Mouse (Mus musculus) spleen, adult 2 months (tissue): ENCODE results near the gene Ppp2r1b. TPM values are rescaled to one million over a fixed set of nuclear protein-coding genes. Genes with fewer than 3 reads are reported as not detected.

Source experiments
- DNase-seq, 2 experiments: peaks; one replicate each; pipeline versions ENCODE4 v3.0.0 to v3.0.0-alpha.2; 2012 to 2021; ENCODE audit warnings: low spot score in 2 of 2, low read depth in 1 of 2
- H3K27ac ChIP-seq: fragments of 200-500 bp; 2 replicates; pipeline ENCODE4 v1.5.1; 2012; ENCODE audit warnings: low read length, inconsistent platforms; ENCODE audit not compliant: insufficient read depth
- H3K27me3 ChIP-seq: fragments of 200-500 bp; 2 replicates; pipeline ENCODE4 v1.6.1; 2012; ENCODE audit warnings: mild to moderate bottlenecking, moderate library complexity, low read length, inconsistent platforms; ENCODE audit not compliant: control insufficient read depth, insufficient read depth
- H3K36me3 ChIP-seq: fragments of 200-500 bp; 2 replicates; pipeline ENCODE4 v1.6.1; 2012; ENCODE audit warnings: mild to moderate bottlenecking, low read length, inconsistent platforms; ENCODE audit not compliant: control insufficient read depth, insufficient read depth
- H3K4me1 ChIP-seq: fragments of 200-500 bp; 2 replicates; pipeline ENCODE4 v1.6.1; 2011; ENCODE audit warnings: inconsistent platforms; ENCODE audit not compliant: control insufficient read depth, insufficient read depth, insufficient read length
- H3K4me3 ChIP-seq: fragments of 200-500 bp; 2 replicates; pipeline ENCODE4 v1.5.1; 2011; ENCODE audit warnings: mild to moderate bottlenecking, inconsistent platforms; ENCODE audit not compliant: insufficient read depth, insufficient read length; ENCODE audit errors: extremely low read depth
- CTCF ChIP-seq: fragments of 200-500 bp; IDR thresholded peaks from 2 replicates; pipeline ENCODE4 v1.5.1; 2011; ENCODE audit warnings: mild to moderate bottlenecking, inconsistent platforms; ENCODE audit not compliant: insufficient read depth, insufficient read length, insufficient replicate concordance; ENCODE audit errors: extremely low read depth
- POLR2A ChIP-seq: fragments of 200-500 bp; IDR thresholded peaks from 2 replicates; pipeline ENCODE4 v1.6.1; 2011; ENCODE audit warnings: low read depth, low read length, inconsistent platforms
- WGBS: fragments of 180-500 bp; shearing (Covaris S2); methylation state at CpG from one replicate; pipeline ENCODE4 v1.1.7; 2018; 5-methylcytosine and 5-hydroxymethylcytosine counted together
- polyA plus RNA-seq: library from polyadenylated mRNA; depleted of rRNA; stranded (reverse); fragments of >200 nt; gene quantifications from 2 replicates; pipeline ENCODE4 v1.2.3, GENCODE M21; 2012

Gene Ppp2r1b
- polyA plus RNA-seq, 1 experiment: 10.2 TPM

GRCm38 (mm10) chr9:50847606-50848368 is 2.7 kb downstream of the Ppp2r1b start:
- H3K4me3 ChIP-seq: no peak overlapping the region
- TF ChIP-seq CTCF (no peak), POLR2A (no peak)
- no peaks in the 10 kb centered on the region for H3K27me3 ChIP-seq
- no peaks in the 10 kb centered on the region; the same call in 1 of the 2 replicates for H3K36me3 ChIP-seq
- WGBS: 85% methylated on average over 12 of the region's 12 CpGs
- DNase-seq: no peak
- no peaks in the 10 kb centered on the region for H3K4me1 ChIP-seq
- H3K27ac ChIP-seq: no peak overlapping the region

GRCm38 (mm10) chr9:50848821-50849220 is 3.7 kb downstream of the Ppp2r1b start:
- no peak for DNase-seq
- Histone ChIP-seq H3K27me3 (no peaks in the 10 kb centered on the region), H3K4me3 (no peak overlapping the region), H3K4me1 (no peaks in the 10 kb centered on the region), H3K36me3 (no peaks in the 10 kb centered on the region), H3K27ac (no peak overlapping the region)
- 84% methylated on average over 5 of the region's 5 CpGs for WGBS
- TF ChIP-seq POLR2A: no peak
- TF ChIP-seq CTCF: no peak

- 13% methylated on average over 8 of the region's 8 CpGs for WGBS
- peak; percentile 60; the same call in 1 of the 2 replicates for TF ChIP-seq CTCF
- no peak for TF ChIP-seq POLR2A
- H3K36me3 ChIP-seq: no peaks in the 10 kb centered on the region
- H3K4me1 ChIP-seq: no peaks in the 10 kb centered on the region
- no peak overlapping the region for H3K4me3 ChIP-seq
- H3K27ac ChIP-seq: no peak overlapping the region
- DNase-seq: peak; percentile 50 to 79
- H3K27me3 ChIP-seq: no peaks in the 10 kb centered on the region
These were observed 4.1 kb downstream of the Ppp2r1b start for GRCm38 (mm10) chr9:50849249-50849648.

DNA sequence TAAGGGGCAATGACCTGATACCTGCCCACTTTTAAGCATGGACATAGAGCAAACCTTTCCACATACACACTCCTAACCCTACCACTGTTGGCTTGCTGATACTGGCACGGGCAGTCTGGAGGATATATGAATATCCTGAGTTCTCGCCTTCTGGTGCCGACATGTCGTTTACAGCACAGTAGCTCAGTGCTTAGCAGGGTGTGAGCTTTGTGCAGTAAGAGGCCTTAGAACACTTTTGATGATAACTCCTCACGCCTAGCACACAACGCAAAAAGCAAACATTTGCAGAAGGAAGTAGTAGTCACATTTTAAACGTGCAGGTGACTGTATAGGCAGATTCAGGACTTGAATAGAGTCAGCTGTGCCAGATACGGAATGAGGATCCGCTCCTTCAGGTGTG is 4.7 kb downstream of the Ppp2r1b start:
- H3K27ac ChIP-seq: no peak overlapping the region
- no peaks in the 10 kb centered on the region for H3K27me3 ChIP-seq
- no peaks in the 10 kb centered on the region for H3K36me3 ChIP-seq
- H3K4me3 ChIP-seq: no peak overlapping the region
- H3K4me1 ChIP-seq: no peaks in the 10 kb centered on the region
- WGBS: 33% methylated on average over 9 of the region's 9 CpGs
- DNase-seq: no peak
- TF ChIP-seq POLR2A: no peak
- no peak for TF ChIP-seq CTCF

- no peak for DNase-seq
- no peak for TF ChIP-seq CTCF
- TF ChIP-seq POLR2A: no peak
- WGBS: 38% methylated on average over 11 of the region's 11 CpGs
- H3K27me3 ChIP-seq: no peaks in the 10 kb centered on the region
- no peaks in the 10 kb centered on the region for H3K36me3 ChIP-seq
- no peak overlapping the region for H3K4me3 ChIP-seq
- no peak overlapping the region for H3K27ac ChIP-seq
- H3K4me1 ChIP-seq: no peaks in the 10 kb centered on the region
These were observed 5.2 kb downstream of the Ppp2r1b start for GRCm38 (mm10) chr9:50850271-50850670.

- Histone ChIP-seq H3K27me3 (no peaks in the 10 kb centered on the region), H3K27ac (no peak overlapping the region), H3K36me3 (no peaks in the 10 kb centered on the region), H3K4me1 (no peaks in the 10 kb centered on the region), H3K4me3 (no peak overlapping the region)
- 28% methylated on average over 8 of the region's 8 CpGs for WGBS
- TF ChIP-seq POLR2A (no peak), CTCF (no peak)
- DNase-seq: no peak
These were observed 5.6 kb downstream of the Ppp2r1b start for GRCm38 (mm10) chr9:50850713-50851112.

DNA sequence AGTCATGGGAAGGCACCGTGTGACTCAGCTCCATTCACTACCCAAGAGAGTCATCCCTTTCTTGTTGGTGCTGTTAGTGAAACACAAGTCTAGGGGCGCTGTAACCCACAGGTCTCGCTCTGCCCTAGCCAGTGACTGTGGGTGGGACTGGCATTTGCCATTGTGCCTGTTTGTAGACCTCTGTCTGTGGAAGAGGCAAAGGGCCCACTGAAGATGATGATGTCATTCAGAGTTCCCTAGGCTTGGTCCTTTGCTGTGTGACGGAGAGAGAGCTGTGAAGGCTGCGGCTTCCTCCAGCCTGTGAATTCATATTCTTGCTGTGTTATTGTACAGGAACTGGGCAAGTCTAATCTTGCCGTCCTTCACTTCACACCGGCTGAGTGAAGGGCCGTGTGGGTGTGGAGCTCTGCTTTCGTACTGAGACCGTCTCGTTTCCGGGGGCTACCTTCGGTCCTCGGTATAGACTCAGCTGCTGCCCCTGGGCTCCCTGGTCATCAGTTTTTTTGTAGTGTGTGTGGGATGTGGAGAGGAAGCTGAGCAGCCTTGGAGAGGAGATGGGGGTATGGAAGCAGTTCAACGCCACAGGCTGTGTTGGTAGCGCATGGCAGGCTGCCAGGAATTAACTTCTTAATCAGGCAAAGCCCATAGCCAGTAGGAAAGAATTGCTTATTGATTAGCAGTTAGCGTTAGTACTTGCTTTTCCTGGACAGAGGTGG is 7.7 kb downstream of the Ppp2r1b start:
- no peak for DNase-seq
- H3K27ac ChIP-seq: peak overlapping the region; percentile 46
- H3K36me3 ChIP-seq: no peaks in the 10 kb centered on the region
- H3K27me3 ChIP-seq: no peaks in the 10 kb centered on the region
- TF ChIP-seq CTCF (no peak), POLR2A (no peak)
- no peaks in the 10 kb centered on the region for H3K4me1 ChIP-seq
- 34% methylated on average over 17 of the region's 17 CpGs for whole genome bisulfite sequencing
- H3K4me3 ChIP-seq: no peak overlapping the region
